Mouse (Mus musculus): Measurements from ENCODE around the gene Slco1a1.

- TF ChIP-seq GATA1 (IDR thresholded peaks at IDR 0.05; ENCODE audit: borderline replicate concordance, low read length) (no peak), FLI1 (IDR thresholded peaks at IDR 0.05; ENCODE audit: low read length) (no peak)
These were observed 13.7 kb upstream of the Slco1a1 start for GRCm38 (mm10) chr6:141960482-141960881.
